Mouse (Mus musculus) kidney, adult 11 months (tissue): ENCODE data around the gene Calr4.

Source experiments
- DNase-seq: peaks from one replicate; pipeline ENCODE4 v3.0.0; 2022

The Calr4 gene

DNA sequence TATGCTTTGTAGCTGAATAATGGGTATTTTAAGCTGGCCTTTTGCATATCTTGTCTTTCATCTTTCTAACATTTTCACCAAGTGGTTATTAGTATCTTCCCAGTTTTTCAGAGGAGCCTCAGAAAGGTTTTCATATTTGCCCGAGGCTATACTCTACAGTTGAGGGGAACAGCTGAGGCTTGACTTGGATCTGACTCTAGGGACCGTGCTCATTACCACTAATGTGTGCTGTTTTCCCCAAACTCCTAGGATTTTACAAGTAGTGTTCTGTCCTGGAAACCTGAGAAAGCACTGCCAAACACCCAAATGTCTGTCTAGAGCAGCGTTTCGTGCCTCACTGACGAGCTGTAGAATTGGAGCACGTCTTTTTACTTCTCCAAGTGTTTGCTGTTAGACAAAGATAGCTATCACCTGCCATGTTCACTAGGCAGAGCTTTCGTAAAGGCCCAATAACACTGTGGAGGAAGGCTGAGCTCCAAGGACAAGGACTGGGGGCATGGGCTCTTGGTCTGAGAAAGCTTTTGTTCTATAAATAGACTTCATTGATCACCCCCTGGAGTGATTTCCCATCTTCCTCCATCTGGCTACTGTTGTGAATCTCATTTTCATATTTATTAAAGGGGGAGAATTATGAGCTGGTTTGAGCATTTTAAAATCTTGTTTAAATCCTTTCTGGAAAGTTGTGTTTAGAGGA, 2.0 kb downstream of the Calr4 start:
- DNase-seq: no peak

DNA sequence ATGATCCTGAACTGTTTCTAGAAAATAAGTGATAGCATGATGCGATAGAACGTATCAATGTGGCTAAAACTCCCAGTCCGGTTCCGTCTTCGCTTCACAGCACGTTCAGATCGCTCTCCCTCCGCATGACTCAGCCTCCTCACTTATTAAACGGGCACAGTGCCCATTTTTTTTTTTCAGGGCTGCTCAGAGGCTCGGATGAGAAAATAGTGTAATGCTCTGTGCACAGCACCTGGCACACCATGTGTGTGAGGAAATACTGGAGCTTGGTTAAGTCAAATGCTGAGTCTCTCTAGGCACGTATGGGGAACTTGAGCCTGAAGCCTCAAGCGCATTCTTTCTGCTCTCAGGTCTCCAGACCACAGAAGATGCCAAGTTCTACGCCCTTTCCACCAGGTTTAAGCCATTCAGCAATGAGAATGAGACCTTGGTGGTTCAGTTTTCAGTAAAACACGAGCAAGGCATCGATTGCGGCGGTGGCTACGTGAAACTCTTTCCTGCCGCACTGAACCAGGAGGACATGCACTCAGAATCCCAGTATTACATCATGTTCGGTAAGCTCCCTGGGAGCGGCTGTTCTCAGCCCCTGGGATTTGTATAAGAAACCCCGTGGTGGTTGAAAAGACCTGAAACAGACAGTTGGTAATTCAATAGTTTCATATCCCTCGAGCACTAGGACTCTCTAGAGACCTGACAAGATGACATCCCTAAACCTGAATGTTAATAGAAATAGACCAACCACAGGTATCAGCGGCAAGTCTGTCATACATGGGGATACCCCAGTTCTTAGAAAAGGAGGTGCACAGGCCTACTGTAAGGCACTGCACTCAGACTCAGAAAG, 4.4 kb downstream of the Calr4 start:
- peak; percentile 56 for DNase-seq

DNA sequence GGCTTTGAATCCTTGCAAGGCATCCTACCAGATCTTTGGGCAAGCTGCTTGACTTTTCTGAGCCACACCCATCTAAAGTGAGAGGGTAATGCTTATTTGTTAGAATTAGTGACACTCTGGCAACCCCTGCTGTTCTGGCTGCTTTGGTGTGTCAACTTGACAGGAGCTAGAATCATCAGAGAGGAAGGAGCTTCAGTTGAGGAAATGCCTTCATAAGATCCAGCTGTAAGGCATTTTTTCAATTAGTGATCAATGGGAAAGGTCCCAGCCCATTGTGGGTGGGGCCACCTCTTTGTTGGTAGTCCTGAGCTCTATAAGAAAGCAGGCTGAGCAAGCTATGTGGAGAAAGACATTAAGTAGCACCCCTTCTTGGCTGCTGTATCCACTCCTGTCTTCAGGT, 6.9 kb downstream of the Calr4 start:
- no peak for DNase-seq

DNA sequence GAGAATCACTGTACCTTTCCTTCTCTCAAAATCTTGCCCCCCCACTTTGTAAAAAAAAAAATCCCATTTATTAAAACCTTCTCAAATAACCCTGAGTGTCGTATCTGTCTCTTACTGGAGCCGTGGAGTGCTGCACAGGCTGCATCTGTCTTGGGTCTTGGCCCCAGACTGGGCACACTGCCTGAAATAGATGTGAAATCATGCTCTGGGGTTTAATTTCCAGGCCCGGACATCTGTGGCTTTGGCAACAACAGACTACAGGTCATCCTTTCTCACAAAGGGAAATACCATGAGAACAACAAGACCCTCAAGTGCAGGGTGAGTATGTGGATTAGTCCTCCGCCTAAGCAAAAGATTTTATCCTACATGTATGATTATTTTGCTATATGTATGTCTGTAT, 7.6 kb downstream of the Calr4 start:
- no peak for DNase-seq

DNA sequence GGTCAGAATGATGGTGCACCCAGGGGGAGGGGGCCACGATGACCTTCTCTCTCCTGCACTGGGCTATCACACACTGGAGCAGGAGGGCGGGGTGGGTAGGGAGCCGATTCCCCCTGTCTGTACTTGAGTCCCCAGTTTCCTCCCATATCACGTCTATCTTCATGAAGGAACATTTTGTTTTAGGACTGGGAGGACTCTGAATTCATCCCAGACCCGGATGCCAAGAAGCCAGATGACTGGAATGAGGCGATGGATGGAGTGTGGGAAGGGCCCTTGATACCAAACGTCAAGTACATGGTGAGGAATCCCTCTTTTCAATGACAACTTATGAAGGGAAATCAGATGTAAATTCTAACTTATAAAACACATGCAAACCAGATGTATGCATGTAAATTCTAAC, 10.2 kb downstream of the Calr4 start:
- no peak for DNase-seq

DNA sequence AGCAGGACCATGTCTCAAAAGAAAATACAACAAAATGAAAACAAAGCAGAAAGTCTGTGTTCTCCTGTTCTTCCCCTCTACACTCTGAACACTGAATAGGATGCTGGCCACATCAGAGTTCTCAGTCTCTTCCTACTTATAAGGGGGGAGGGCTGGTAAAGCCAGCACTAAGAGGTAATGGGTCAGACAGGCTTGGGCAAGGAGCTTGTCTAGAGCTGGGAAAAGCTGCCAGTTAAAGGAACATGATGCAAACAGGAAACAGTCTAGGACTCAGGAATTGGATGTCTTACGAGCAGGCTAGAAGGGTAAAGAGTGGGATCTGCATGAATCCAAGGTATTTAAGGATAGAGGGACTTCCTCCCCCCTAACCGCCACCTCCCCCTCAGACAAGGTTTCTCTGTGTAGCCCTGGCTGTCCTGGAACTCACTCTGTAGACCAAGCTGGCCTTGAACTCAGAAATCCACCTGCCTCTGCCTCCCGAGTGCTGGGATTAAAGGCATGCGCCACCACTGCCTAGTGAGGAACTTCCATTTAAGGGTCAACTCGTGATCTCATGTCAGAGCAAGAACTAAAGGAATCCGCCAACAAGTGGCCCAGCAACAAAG, 10.8 kb downstream of the Calr4 start:
- no peak for DNase-seq

DNA sequence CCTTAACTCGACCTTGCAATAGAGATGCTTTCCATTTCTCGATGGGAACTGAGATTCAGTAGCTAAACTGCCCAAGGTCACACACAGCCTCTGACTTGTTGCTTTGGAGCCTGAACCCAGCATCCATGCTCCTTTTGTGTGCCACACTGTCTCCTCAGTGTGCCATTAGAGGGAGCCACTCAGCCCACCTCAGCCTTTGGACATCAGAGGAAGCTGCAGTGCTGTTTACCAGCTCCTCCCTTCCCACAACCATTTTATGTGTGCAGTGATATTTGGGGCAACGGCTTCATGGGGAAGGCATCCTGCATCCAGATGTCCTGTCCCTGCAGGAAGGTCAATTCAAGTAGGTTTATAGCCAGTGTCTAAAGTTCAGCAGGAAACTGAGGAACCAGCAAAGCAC, 17.3 kb downstream of the Calr4 start:
- no peak for DNase-seq

DNA sequence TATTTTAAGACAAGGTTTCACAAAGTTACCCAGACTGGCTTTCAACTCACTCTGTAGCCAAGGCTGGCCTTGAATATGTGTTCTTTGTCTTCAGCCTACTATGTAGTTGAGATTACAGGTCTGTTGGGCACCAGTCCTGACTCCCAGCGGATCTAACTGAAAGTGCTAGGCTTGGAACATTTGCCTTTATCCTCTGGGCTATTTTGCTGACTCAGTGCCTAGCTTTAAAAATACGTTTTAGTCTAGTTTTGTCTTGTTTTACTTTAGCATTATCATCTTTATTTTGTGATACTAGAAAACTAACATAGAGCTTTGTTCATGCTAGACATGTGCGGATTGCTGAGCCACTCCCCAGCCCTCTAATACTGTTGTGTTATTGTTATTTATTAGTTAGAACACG, 17.9 kb downstream of the Calr4 start:
- no peak for DNase-seq

DNA sequence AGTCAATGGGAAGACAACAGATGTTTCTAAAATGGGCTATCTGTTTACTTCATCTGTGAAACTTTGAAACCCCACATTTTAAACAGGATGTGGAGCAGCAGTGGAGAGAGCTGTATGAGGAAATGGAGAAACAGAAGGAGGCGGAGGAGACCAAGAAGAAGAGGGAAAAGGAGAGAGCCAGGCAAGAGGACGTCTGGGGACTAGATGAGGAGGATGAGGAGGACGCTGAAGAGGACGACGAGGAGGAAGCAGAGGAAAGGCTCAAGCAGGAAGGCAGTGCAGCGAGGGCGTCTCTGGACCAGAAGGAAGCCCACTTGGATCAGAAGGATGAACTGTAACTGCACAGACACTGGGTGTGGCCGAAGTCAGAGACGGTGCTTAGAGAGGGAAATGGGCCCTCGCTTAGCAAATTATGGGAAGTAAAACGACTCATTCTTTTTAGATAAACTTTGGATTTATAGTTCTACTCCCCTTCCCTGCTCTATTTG, 19.4 kb downstream of the Calr4 start:
- DNase-seq: no peak

DNA sequence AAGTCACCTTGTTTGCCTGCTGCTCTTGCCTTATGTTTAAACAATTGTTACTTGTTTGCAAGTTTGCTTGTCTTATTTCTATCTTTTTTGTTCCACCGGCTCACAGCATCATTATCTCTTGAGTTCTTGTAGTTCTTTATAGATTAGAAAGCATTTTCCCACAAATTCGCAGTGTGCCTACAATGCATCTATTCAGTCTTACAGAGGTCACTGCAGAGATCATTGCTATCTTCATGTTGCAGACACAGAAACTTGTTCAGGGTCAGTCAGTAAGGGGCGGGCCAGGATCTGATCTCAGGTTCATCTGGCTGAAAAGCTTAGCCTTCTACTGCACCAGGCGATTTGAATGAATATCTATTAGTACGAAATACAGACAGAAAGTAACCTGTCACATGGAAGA, 20.2 kb downstream of the Calr4 start:
- no peak for DNase-seq

DNA sequence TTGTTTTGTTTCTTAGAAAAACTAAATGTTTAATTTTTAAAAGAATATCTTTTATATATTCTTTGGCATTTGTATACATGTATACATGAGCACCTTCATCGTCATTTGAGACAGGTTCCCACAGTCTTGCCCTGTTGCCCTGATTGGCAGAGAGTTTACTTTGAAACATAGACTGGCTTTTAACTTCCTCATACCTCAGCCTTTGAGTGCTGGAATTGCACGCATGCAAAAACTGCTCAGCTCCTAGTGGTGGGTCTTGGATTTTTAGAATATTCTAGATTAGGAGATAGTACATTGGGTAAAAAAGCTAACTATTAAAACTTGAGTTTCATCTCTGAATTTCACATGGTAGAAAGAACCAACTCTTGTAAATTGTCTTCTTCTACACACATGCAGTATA, 21.0 kb downstream of the Calr4 start:
- no peak for DNase-seq

DNA sequence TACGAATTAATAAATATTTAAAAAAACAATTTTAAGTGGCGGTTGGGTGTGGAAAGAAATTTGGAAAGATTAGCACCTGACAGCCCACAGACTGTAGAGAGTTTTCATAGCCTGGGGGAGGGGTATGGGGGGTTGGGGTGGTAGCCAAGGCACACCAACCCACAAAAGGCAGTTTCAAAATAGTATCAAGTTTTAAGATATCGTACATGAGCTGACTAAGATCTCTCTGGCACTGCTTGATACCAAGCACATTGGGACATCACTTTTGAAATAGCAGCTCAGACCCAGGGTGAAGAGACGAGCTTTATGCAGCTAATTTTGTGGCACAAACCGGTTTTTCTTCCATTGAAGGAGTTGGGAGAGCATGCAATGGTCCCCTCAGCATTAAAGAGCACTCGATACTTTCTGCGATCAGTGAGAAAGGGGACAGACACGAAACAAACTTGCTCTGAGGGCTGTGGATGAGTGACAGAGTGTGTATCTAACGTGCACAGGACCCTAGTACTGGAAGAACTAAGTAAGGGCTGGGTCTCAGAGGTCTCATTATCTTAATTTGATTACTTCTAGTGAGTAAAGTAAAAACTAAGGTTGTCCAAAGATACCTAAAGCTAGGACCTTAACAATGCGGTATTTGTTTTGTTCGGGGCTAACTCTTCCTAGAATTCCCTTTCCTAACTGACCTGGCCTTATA, 21.6 kb downstream of the Calr4 start:
- DNase-seq: no peak

DNA sequence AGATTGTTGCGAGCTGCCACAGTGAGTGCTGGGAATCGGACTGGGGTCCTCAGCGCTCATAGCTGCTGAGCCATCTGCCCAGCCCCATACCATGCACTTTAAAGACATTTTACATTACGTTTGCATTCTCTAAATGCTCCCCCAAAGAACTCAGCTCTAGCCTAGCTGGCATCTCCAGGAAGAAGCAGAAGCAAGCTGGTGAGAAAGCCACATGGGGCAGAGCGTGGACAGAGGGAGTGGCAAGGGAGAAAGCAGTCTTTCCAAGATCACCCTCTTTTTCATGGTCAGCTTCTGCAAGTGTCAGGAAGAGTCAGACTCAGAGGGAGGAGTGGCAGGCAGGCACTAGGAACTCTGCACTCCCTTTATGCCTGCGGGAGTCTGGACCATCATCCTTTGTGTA, 22.5 kb downstream of the Calr4 start:
- DNase-seq: no peak

DNA sequence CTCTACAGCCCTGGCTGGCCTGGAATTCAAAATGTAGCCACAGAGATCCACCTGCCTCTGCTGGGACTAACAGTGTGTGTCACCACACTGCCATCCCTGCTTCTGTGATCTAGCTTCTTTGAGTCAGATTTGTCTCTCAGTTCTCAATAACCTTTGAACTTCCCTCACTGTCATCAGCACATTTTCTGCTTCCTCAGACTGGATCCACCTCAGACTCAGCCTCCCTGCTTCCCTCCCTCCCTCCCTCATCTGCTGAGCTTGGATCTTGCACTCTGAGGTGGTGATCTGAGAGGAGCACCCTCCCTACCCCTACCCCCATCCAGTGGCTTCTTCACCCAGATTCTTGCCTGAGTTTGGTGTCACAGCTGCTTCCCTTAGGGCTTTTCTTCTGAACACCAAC, 23.4 kb downstream of the Calr4 start:
- peak; percentile 27 for DNase-seq

DNA sequence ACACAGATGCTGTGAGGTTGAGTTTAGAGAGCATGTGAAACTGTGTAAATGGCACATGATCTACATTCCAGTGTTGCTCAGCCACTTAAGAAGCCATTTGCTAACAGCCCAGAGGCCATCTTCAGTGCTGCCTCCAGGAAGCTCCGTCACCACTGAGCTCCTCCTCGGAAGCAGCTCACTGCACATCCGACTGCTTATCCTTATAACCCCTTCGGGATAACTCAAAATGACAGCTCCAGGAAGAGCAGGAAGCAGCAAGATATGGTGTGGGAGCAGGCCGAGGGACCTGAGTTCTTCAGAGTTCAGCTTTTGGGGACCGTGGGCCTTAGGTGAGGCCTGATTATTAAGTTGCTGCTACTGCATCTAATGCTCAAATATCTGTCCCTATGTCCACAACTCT, 27.8 kb downstream of the Calr4 start:
- no peak for DNase-seq

DNA sequence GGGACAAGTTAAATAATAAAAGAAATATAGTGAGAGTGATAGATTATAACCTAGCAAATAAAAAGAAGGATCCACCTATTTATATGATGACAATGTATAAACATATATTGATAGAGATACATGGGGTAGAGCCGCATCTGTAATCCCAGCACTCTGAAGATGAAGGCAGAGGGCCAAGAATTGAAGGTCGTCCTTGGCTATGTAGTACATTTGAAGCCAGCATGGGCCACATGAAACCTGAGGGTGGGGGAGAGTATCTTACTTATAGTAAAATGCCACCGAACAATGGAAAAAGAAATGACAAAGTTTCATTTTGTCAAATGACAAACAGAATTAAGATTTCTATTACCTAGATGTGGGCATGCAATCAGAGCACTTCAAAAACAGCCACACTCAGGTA, 31.8 kb downstream of the Calr4 start:
- no peak for DNase-seq

DNA sequence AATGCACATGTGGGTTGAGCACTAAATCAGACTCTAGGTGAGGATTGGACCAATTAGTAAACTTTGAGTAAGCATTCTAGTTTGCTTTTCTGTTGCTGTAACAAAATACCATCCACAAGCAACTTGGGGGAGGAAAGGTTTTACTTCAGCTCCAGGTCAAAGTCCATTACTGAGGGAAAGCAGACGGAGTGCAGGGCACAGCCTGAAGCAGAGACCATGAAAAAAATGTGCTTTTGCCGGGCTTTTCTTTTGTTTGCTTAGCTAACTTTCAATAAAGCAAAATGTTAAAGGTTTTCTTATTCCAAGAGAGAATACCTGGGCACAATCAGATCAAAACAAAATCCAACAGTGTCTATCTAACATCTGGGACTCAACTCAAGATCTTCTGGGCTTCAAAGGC, 32.5 kb downstream of the Calr4 start:
- peak; percentile 41 for DNase-seq

DNA sequence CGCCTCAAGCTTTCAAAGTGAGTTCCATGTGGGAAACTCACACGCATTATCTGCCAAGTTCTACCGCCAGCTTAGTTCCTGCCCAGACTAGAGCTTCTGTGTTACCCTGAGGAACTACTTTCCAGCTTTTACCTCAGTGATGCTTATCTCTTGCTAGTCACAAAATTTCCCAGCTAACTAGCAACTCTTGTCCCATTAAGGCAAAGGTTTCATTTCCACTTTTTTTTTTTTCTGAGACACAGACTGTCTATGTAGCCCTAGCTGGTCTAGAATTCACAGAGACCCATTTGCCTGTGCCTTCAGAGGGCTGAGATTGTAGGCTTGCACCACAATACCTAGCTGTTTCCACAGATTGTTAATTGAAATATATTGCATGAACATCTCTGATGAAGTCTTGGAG, 33.2 kb downstream of the Calr4 start:
- DNase-seq: no peak

DNA sequence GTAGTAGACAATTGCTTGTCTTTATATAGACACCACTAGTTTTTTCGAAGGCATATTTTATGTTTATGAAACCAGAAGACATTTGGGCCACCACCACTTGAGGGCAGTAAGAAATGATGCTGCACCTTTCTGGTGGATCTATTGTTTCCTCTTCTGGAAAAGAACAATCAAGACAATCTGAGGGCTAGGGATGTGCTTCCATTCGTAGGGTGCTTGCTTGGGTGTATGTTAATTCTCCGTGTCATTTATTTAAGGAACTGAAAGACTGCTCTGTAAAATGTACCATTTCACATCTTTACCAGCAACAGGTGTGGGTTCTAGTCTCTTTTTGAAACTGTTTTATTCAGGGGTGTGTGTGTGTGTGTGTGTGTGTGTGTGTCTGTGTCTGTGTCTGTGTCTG, 34.6 kb downstream of the Calr4 start:
- no peak for DNase-seq

DNA sequence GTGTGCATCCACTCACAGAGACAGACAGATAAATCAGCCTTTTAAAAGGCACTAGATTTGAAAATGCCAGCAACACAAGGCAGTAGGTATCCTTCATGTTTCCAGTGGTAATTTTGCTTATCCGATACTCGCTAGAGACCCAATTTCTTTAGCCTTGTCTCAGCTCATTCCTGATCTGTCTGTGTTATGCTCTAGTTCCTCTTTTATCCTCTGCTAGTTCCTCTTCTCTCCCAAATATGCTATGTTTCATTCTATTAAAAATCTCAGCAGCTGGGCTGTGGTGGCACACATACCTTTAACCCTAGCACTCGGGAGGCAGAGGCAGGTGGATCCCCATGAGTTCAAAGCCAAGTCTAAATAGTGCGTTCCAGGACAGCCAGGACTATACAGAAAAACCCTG, 37.5 kb downstream of the Calr4 start:
- DNase-seq: no peak

DNA sequence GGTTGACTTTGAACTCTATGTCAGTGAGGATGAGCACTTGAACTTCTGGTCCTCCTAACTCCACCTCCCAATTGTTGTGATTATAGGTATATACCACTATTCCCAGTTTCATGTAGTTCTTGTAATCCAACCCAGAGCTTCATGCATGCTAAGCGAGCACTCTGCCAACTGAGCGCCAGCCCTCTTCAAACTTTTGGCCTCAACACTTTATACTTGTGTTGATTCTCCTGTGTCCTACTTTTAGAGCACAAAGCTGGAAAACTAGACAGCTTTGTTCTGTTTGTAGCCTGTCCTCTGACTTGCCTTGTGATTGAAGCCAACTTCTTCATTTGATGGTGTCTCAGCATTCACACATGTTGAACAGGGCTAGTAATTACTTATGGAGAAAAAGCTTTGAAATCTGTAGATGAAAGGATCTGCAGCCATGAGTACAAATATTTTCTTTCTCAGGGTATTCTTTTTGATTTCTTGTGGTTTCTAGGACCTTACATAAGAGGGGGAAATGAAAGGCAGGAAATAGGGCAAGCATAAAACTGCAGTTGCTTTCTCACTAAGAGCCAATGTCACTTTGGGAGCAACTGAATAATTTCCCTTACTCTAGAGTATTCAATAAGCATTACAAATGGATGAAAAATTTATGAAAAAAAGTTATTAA, 39.4 kb downstream of the Calr4 start:
- no peak for DNase-seq

DNA sequence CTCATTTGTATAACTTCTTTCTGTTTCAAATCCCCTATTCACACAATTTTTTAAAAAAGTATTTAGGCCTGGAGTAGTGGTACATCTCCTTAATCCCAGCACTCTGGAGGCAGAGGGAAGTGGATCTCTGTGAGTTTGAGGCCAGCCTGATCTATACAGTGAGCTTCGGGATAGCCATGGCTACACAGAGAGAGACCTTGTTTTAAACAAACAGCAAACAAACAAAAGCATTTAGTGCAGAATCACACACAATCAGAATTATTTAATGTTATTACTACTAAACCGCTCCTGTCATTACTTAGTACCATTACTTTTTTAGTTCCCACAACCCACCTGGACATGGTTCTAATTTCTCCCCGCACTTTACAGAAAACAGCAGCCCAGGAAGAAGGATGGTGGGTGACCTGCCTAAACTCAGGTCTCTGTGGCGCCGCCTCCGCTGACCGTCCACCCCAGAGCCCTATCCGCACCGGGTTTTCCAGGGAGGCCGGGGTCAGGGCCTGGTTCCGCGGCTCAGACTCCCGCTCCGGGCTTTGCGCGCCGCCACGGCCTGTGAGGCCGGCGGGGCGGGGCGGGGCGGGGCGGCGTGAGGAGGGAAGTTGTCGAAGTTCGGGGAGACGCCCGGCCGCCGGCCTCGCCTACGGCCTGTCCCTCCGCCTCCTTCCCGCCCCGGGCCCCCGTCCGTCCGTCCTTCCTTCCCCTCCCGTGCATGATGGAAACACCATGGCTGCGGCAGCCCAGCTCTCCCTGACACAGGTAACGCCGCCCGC, 45.6 kb downstream of the Calr4 start, which contains the start of gene Eps15:
Gene Eps15, plus strand, starts transcription at position 580 of the 770 bp plus-strand sequence.
- DNase-seq: peak; percentile 91
